In genomic region chrX:19168546-19168945, GRCm38 (mm10) we compare ENCODE assay signal across 13 mouse cellular contexts.
A peak's percentile ranks its signal among the peaks of the same experiment; 100 is the strongest.
DNase-seq lines count a peak whose midpoint lies in the region; ATAC-seq lines count a peak whose summit lies in the region.
"Had no signal": no experiment of that assay in that cellular context is flagged by ENCODE, and none has a peak within 500 bp of the region (broad histone marks: within the 10 kb centered on the region; RNA-seq: fewer than 3 reads in every experiment).

No protein-coding gene starts in this region.

- H3K4me3 ChIP-seq in kidney, embryonic 16.5 days (ENCODE audit: low read length): no peak overlapping the region
- H3K4me3 ChIP-seq: heart, embryonic 13.5 days; hindbrain, embryonic 15.5 days; limb, embryonic 12.5 days had no signal

- H3K9me3 ChIP-seq in kidney, embryonic 16.5 days (ENCODE audit: low read length): no peaks in the 10 kb centered on the region
- H3K9me3 ChIP-seq: heart, embryonic 13.5 days; hindbrain, embryonic 15.5 days; limb, embryonic 12.5 days had no signal

- no peak overlapping the region for H3K9ac ChIP-seq in kidney, embryonic 16.5 days (replicated peaks; ENCODE audit: low read length)
- H3K9ac ChIP-seq: heart, embryonic 13.5 days; hindbrain, embryonic 15.5 days; limb, embryonic 12.5 days; lung, embryonic 14.5 days had no signal

- H3K27ac ChIP-seq in kidney, embryonic 16.5 days (ENCODE audit: low read length): no peak overlapping the region
- H3K27ac ChIP-seq: heart, embryonic 13.5 days; hindbrain, embryonic 15.5 days; limb, embryonic 12.5 days had no signal

- H3K27me3 ChIP-seq in kidney, embryonic 16.5 days (ENCODE audit: insufficient read depth, low read length): no peaks in the 10 kb centered on the region
- H3K27me3 ChIP-seq: heart, embryonic 13.5 days; hindbrain, embryonic 15.5 days; limb, embryonic 12.5 days had no signal

- no peak overlapping the region for H3K4me2 ChIP-seq in kidney, embryonic 16.5 days (replicated peaks; ENCODE audit: low read depth, low read length)
- H3K4me2 ChIP-seq: heart, embryonic 13.5 days; hindbrain, embryonic 15.5 days; limb, embryonic 12.5 days had no signal

- peak; percentile 83 for ATAC-seq in inflammation-experienced regulatory T-cells, adult 6 months
- no peak for ATAC-seq in kidney, embryonic 16.5 days (ENCODE audit: low FRiP score, low TSS enrichment)

- DNase-seq in urinary bladder, adult 18-20 months (ENCODE audit: low spot score in 2 of 2): peak; percentile 2 to 46
- DNase-seq in urinary bladder, adult 2 months (ENCODE audit: low spot score): no peak
- DNase-seq in NIH3T3 (ENCODE audit: low read depth): peak; percentile 34
- DNase-seq in thymus, postnatal 4 days: peak; percentile 8
- DNase-seq in adrenal gland, postnatal 10 days: no peak
- DNase-seq: kidney, adult 9 months; layer of hippocampus, adult 9-11 months had no signal

- 64% methylated on average over 5 of the region's 5 CpGs for WGBS in kidney, embryonic 16.5 days

- H3K36me3 ChIP-seq in kidney, embryonic 16.5 days (ENCODE audit: insufficient read depth, low read length): no peaks in the 10 kb centered on the region
- H3K36me3 ChIP-seq: heart, embryonic 13.5 days; hindbrain, embryonic 15.5 days; limb, embryonic 12.5 days had no signal

- no peaks in the 10 kb centered on the region for H3K4me1 ChIP-seq in kidney, embryonic 16.5 days (ENCODE audit: insufficient read depth, low read length)
- H3K4me1 ChIP-seq: heart, embryonic 13.5 days; hindbrain, embryonic 15.5 days; limb, embryonic 12.5 days had no signal

Comparison
In these comparisons a context has a peak if more than half of its experiments do, and no peak if none do; other contexts are left out.
1. DNase-seq: peak in urinary bladder, adult 18-20 months (2 of 2), NIH3T3 (single experiment) and thymus, postnatal 4 days (single experiment); none in urinary bladder, adult 2 months (single experiment) and adrenal gland, postnatal 10 days (single experiment).